Mouse (Mus musculus) heart, postnatal 4 days (tissue): ENCODE measurements around the gene Pld3. TPM values are rescaled to one million over a fixed set of nuclear protein-coding genes. Genes with fewer than 3 reads are reported as not detected.

Experiments
- DNase-seq: peaks from one replicate; pipeline ENCODE4 v3.0.0; 2021
- total RNA-seq, 2 experiments: library from RNA; stranded (reverse); gene quantifications; 2 replicates each; pipeline ENCODE4 v1.2.3; 2021

The Pld3 gene
- total RNA-seq, 2 experiments from 2014 or later = 28.9 to 32.4 TPM

- no peak for DNase-seq
These were observed 69.2 kb downstream of the Pld3 start for GRCm38 (mm10) chr7:27483860-27484259.

Other genes with a start within 250 kb of the Pld3 start
- gene Ltbp4, start 215.5 kb downstream of the Pld3 start, total RNA-seq = 100 to 1,000 TPM; 238 to 255 TPM
- 10 to 100 TPM; 18.4 to 19.8 TPM for gene Shkbp1, start 197.2 kb downstream of the Pld3 start, total RNA-seq
- gene Gm20479, start 195.8 kb downstream of the Pld3 start, total RNA-seq = 1 to 10 TPM in 1 of 2 experiments, not detected in 1; 3.7 TPM
- gene Sptbn4, start 105.5 kb downstream of the Pld3 start, total RNA-seq = under 1 TPM; 0.32 to 0.50 TPM
- gene Blvrb, start 105.2 kb downstream of the Pld3 start, total RNA-seq = 10 to 100 TPM; 36.3 to 44.5 TPM
- 10 to 100 TPM in 1 of 2 experiments, 1 to 10 TPM in 1; 7.4 to 10.1 TPM for gene Sertad3, start 79.5 kb downstream of the Pld3 start, total RNA-seq
- gene Sertad1, start 66.3 kb downstream of the Pld3 start, total RNA-seq = 10 to 100 TPM; 14.4 to 15.5 TPM
- 1 to 10 TPM; 4.1 to 5.9 TPM for gene Prx, start 53.9 kb downstream of the Pld3 start, total RNA-seq
- gene Hipk4, start 30.0 kb downstream of the Pld3 start, total RNA-seq = 1 to 10 TPM in 1 of 2 experiments, under 1 TPM in 1; 0.83 to 1.0 TPM
- gene 2310022A10Rik, start within 50 bp of the Pld3 start, total RNA-seq = 10 to 100 TPM; 54.9 to 58.4 TPM
- gene Akt2, start 38.3 kb upstream of the Pld3 start, total RNA-seq = 100 to 1,000 TPM; 158 to 164 TPM
- not detected for gene Ttc9b, start 100.7 kb upstream of the Pld3 start, total RNA-seq
- gene Map3k10, start 121.4 kb upstream of the Pld3 start, total RNA-seq = 10 to 100 TPM; 16.7 TPM
- under 1 TPM; 0.70 to 0.81 TPM for gene Zfp607b, start 136.1 kb upstream of the Pld3 start, total RNA-seq
- gene Zfp60, start 178.2 kb upstream of the Pld3 start, total RNA-seq = 10 to 100 TPM in 1 of 2 experiments, 1 to 10 TPM in 1; 9.1 to 11.5 TPM